Mouse (Mus musculus): ENCODE measurements at regions not wholly inside any gene's neighbourhood (a gene's known extent, or its start where the extent isn't known, plus 50 kb on each side); places are given as distances from the start of the nearest gene placed in this dataset.
A peak's percentile ranks its signal among the peaks of the same experiment; 100 is the strongest.

DNA sequence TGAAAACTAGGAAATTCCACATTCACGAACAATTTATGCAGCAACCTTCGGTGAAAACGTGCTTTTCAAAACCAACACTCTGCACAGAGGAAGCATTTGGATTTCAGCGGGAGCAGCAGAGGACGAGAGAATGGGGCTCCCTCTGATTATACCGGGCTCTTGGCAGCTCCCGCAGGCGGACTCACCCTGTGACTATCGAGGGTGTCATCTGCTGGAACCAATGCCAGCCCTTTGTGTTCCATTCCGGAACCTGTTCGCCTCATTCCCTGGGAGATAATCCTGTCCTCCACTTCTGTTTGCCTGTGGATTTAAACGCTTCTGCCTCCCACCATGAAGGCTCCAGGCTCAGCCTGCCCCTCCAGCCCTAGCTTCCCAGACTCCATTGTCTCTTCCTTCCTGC, 77.1 kb downstream of the Utp18 start:
- Histone ChIP-seq H3K27ac (no peak overlapping the region), H3K4me3 (no peak overlapping the region)
- intact Hi-C loops (cut with DNase I), result no loop called here
- DNase-seq (ENCODE audit: extremely low spot score in 1 of 2, low spot score in 2 of 2), result no peak
- TF ChIP-seq CTCF (IDR thresholded peaks at IDR 0.05), result no peak

DNA sequence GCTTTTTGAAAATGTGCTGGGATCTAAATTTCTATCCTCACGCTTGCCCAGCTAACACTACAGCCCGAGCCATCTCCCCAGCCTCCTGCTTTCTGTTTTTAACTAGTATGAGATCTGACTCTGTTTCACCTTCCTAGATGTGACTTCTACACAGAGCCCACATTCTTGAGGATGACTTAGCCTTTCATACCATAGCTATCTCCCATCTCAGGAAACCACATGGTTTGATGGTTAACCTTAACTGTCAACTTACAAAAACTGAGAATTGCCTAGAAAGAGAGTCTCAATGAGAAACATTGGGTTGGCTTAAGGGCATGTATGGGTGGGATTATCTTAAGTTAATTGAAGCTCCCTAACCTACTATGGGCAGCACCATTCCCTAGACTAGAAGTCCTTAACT, 78.4 kb downstream of the Utp18 start:
- intact Hi-C loops (cut with DNase I), result no loop called here
- no peak for DNase-seq (ENCODE audit: extremely low spot score in 1 of 2, low spot score in 2 of 2)
- Histone ChIP-seq H3K27ac (no peak overlapping the region), H3K4me3 (no peak overlapping the region)
- no peak for TF ChIP-seq CTCF (IDR thresholded peaks at IDR 0.05)

DNA sequence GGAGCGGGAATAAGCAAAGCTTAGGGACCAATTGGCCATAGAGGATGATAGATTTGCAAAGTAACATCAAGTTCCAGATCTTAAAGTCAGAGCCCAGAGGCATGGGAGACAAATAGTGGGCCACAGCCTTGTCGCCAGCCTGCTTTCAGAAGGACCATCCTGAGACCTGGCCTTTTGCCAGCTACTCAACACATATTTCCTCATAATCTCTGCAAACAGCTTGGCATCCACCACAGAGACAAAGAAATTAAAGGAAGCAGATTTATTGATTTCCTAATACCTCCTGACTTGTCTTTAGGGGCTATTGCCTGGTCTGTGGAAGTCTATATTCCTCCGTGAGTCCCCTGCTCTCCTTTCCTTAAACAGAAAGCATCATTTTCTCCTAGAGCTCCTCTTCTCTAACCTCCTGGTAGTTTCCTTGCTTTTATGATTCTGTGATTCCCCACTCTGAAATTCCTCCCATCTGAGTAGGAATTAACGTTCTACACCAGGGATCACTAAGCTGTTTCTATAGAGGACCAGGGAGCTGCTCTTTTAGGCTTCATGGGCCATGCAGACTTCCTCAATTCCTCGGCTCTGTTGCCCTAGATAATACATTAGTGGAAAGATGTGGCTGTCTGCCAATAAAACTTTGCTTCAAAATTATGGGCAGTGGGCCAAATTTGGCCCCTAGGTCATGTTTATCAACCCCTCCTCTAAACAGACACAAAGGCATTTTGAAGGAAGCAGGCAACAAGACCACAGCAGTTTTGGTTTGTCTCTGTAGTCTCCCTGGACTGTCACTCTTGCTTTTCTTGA, 114.2 kb downstream of the Utp18 start:
- no peak overlapping the region for H3K4me3 ChIP-seq
- H3K27ac ChIP-seq, result no peak overlapping the region
- TF ChIP-seq CTCF (IDR thresholded peaks at IDR 0.05), result no peak
- no peak for DNase-seq (ENCODE audit: extremely low spot score in 1 of 2, low spot score in 2 of 2)
- intact Hi-C loops (cut with DNase I), result no loop called here

DNA sequence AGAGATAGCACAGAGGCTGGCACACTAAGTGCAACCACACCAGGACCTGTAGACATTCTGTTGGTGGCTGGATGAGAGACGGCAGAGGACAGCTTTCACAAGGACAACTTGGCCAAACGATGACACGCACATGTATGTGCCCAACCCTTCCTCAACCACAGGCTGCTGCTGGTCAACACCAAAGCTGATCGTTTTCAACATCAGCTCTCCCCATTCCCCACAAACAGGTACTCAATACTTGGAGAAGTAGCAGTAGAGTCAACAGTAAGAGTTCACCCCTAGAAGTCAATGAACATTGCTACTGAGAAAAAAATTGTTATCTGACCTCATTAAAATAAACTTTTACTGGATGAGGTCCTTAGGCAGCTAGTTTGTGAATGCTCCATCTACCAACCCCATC, 119.6 kb downstream of the Utp18 start:
- no peak for TF ChIP-seq CTCF (IDR thresholded peaks at IDR 0.05)
- H3K4me3 ChIP-seq, result no peak overlapping the region
- intact Hi-C loops (cut with DNase I), result loop anchor here (10.0 kb wide), 1 partner anchor 641 kb away; no protein-coding TSS in a partner anchor
- no peak for DNase-seq (ENCODE audit: extremely low spot score in 1 of 2, low spot score in 2 of 2)
- H3K27ac ChIP-seq, result no peak overlapping the region

DNA sequence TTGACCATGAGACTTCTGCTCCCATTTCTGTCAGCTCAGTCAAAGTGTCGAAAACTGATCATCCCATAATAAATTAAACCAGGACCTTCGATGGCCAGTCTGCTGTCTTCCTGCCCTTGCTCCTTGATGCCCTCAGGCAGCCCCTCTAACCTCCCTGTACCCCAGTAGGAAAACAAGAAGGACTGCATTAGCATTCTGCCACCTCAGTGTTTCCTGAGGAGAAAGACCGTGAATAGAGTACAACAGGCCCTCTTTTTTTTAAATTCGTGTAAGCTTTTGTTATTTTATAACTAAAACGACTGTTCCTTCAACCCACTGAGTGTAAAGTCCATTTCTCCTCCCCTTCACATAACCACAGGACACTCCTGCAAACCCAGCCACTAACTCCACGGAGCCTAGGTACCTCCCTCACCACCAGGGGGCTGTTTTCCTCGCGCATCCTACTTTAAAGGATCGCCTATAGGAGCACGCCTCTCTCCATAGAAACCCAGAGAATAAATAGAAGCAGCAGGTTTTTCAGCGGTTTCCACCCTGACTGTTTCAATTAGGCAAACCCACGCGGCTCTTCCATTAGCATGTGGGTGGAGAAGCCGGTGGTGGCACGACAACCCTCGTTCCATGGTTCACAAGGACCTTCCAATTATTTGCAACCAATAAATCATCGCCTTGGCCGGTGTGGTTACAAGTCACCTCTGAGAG, 122.6 kb downstream of the Utp18 start:
- peak; percentile 65 to 69 for DNase-seq (ENCODE audit: extremely low spot score in 1 of 2, low spot score in 2 of 2)
- Histone ChIP-seq H3K4me3 (peak overlapping the region; percentile 24; the same call in 1 of the 2 replicates), H3K27ac (peak overlapping the region; percentile 66; the same call in 1 of the 2 replicates)
- TF ChIP-seq CTCF (IDR thresholded peaks at IDR 0.05), result peak; percentile 64
- intact Hi-C loops (cut with DNase I), result loop anchor here (2.0 to 10.0 kb wide), 4 partner anchors 50 to 638 kb away; no protein-coding TSS in a partner anchor

DNA sequence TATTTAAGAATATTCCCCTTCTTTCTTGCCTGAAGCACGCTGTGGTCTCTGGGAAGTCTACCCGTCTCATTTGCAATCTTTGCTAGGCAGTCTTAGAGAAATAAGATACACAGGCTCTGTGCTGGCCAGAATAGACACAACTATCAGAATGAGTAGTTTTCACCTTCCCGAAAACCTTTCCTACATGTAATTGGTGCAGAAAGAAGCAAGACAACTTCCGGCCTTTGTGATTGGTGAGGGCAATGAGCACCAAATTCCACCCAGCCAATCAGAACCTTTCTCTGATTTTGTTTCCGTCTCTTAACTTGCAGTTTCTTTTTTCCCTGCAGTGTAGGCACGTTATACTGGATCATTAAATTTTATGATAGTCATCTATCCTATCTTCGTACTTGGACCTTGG, 127.7 kb downstream of the Utp18 start:
- H3K27ac ChIP-seq, result no peak overlapping the region
- intact Hi-C loops (cut with DNase I), result no loop called here

DNA sequence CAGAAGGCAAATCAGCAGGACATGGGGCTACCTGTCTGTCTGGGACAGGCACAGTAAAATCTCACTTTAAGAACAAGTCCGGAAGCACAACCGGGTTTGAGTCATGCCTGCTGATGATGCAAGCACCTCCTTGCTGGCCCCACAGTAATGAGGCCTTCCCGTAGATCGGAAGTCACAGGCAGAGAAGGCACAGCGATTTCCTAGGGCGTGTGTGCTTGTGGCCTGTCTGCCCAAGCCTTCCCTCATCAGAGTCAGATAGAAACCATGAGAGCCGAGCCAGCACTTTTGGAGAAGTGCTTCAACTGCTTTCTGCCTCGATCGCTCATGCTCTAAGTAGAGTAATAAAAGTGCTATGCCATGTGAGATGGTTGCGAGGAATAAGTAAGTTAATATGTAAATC, 148.9 kb downstream of the Utp18 start:
- TF ChIP-seq CTCF (IDR thresholded peaks at IDR 0.05), result no peak
- H3K27ac ChIP-seq, result no peak overlapping the region
- DNase-seq (ENCODE audit: extremely low spot score in 1 of 2, low spot score in 2 of 2), result no peak
- no peak overlapping the region for H3K4me3 ChIP-seq
- intact Hi-C loops (cut with DNase I), result no loop called here

More for the DNA sequence above, 127.7 kb downstream of the Utp18 start:
- no peak overlapping the region for H3K4me3 ChIP-seq
- DNase-seq (ENCODE audit: extremely low spot score in 1 of 2, low spot score in 2 of 2), result no peak
- TF ChIP-seq CTCF (IDR thresholded peaks at IDR 0.05), result no peak

DNA sequence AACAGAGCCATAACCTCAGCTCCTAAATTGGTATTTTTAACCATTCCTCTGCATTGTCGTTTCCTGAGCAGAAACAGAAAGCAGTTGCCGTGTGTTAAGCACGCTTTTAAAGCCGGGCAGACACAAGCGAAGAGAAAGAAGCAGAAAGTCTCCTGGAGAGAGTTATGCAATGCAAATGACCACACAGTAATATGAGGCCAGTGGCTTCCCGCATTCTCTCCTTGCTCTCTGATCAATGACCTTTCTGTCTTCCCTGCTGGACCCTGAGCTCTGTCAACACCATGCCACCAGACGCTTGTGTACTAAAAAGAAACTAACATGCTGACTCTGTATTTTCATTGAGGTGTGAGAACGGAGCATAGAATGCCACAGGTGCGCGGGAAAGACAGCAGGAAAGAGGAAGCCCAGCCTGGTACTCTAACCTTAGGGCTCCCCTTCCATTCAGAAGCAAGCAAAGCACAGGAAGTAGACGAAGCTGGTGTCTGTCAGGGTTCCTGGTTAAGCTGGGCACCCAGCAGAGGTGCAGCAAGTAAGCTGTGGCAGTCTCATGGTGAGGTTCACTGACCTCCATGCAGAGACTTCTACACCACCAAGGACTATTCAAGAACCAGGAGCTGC, 151.9 kb downstream of the Utp18 start:
- H3K27ac ChIP-seq, result no peak overlapping the region
- intact Hi-C loops (cut with DNase I), result no loop called here
- H3K4me3 ChIP-seq, result no peak overlapping the region
- no peak for TF ChIP-seq CTCF (IDR thresholded peaks at IDR 0.05)
- no peak for DNase-seq (ENCODE audit: extremely low spot score in 1 of 2, low spot score in 2 of 2)

DNA sequence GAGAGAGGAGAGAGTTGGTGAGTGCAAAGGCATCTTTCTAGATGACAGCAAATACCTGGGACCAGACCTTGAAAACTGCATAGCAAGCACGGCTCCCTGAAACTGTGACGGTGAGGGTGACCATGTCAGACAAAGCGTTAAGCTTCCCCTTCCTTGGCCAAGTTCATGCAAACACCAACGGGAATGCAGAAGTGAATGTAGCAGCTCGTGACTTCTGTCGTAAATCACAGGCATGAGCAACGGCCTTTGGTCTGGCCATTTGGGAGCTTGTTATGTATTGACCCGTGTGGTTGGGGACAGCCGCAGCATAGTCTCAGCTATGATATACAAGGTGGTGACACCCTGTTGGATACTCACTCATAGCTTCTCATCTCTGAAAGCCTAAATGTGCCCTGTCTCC, 156.4 kb downstream of the Utp18 start:
- intact Hi-C loops (cut with DNase I), result no loop called here
- TF ChIP-seq CTCF (IDR thresholded peaks at IDR 0.05), result no peak
- Histone ChIP-seq H3K27ac (no peak overlapping the region), H3K4me3 (no peak overlapping the region)
- DNase-seq (ENCODE audit: extremely low spot score in 1 of 2, low spot score in 2 of 2), result no peak

DNA sequence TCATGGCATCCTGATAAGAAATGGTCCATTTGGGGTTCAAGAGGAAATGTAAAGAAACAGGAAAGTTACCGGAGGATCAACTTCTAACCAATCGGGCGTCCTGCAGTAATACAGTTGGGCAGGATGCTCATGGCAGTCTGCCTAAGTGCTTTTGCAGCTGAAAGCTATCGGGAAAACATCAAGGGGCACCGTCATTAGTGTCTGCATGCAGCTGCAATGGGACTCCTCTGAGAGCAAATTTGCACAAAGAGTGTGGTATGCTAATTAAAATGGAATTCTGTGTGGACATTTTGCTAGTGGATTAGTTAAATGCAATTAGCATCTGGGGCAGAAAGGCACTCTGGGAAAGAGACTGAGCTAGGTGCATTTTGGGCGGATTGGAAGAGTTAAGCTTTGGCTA, 160.3 kb downstream of the Utp18 start:
- no peak for DNase-seq (ENCODE audit: extremely low spot score in 1 of 2, low spot score in 2 of 2)
- H3K27ac ChIP-seq, result no peak overlapping the region
- intact Hi-C loops (cut with DNase I), result no loop called here
- TF ChIP-seq CTCF (IDR thresholded peaks at IDR 0.05), result no peak
- H3K4me3 ChIP-seq, result no peak overlapping the region

DNA sequence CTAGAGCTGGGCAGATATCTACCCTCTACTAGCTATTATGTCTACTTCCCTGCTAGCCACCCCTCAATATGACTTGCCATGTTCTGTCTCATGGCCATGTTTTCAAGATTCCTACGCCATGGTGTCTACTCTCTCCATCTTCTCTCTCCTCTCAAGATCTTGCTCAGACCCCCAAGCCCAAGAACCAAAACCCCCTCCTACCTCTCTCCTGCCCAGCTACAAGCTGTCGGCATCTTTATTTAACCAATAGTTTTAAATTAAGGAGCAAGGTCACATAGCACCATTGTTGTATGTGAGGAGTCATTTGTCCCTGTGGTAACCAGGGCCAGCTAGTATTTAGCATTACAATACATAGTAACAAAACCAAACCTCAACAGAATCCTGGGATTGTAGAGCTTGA, 166.4 kb downstream of the Utp18 start:
- no peak overlapping the region for H3K4me3 ChIP-seq

DNA sequence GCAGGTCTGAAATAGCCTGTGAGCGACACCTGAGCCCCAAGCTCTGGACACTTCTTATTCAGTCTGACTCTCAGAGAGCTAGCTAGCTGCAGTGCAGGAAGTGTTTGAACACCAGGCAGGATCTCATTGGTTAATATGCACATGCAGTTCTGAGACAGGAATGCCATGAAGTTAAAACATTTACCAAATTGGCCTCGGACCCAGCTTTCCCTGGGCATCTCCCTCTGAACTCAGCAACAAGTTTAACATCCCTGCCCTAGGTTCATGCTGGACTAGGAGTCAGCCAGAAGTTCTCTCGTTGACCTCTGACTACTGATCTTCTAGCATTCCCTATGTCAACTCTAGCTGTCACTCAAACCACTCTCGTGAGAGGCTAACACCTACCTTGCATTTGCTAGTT, 175.9 kb downstream of the Utp18 start:
- H3K4me3 ChIP-seq, result no peak overlapping the region
- TF ChIP-seq CTCF (IDR thresholded peaks at IDR 0.05), result no peak
- intact Hi-C loops (cut with DNase I), result no loop called here
- no peak overlapping the region for H3K27ac ChIP-seq
- DNase-seq (ENCODE audit: extremely low spot score in 1 of 2, low spot score in 2 of 2), result no peak

More for the DNA sequence above, 166.4 kb downstream of the Utp18 start:
- intact Hi-C loops (cut with DNase I), result no loop called here
- no peak overlapping the region for H3K27ac ChIP-seq
- no peak for TF ChIP-seq CTCF (IDR thresholded peaks at IDR 0.05)
- no peak for DNase-seq (ENCODE audit: extremely low spot score in 1 of 2, low spot score in 2 of 2)
